Mouse (Mus musculus) stomach, embryonic 14.5 days (tissue): Measurements from ENCODE around the gene Sh3yl1. TPM values are rescaled to one million over a fixed set of nuclear protein-coding genes. Genes with fewer than 3 reads are reported as not detected.
A peak's percentile ranks its signal among the peaks of the same experiment; 100 is the strongest.

ENCODE experiments used
- ATAC-seq: fragments of 200-750 bp; cut with Nextera tagmentation; 2 replicates; pipeline ENCODE4 v1.8.0; 2017; ENCODE audit warnings: low read depth, moderate TSS enrichment; ENCODE audit not compliant: insufficient number of reproducible peaks, insufficient read depth, low FRiP score
- H3K27ac ChIP-seq: fragments of 300-500 bp; sonication (generic); 2 replicates; pipeline ENCODE4 v1.5.1; 2014; ENCODE audit warnings: mild to moderate bottlenecking, low read length, moderate library complexity, mixed read lengths
- H3K27me3 ChIP-seq: fragments of 300-500 bp; sonication (generic); 2 replicates; pipeline ENCODE4 v1.6.1; 2014; ENCODE audit warnings: low read length, control low read depth, mixed read lengths; ENCODE audit not compliant: control insufficient read depth, insufficient read depth
- H3K36me3 ChIP-seq: fragments of 300-500 bp; sonication (generic); 2 replicates; pipeline ENCODE4 v1.6.1; 2014; ENCODE audit warnings: mild to moderate bottlenecking, control low read depth, low read length, moderate library complexity, mixed read lengths; ENCODE audit not compliant: control insufficient read depth, insufficient read depth
- H3K4me1 ChIP-seq: fragments of 300-500 bp; sonication (generic); 2 replicates; pipeline ENCODE4 v1.6.1; 2014; ENCODE audit warnings: low read length, control low read depth, mixed read lengths; ENCODE audit not compliant: control insufficient read depth, insufficient read depth
- H3K4me2 ChIP-seq: fragments of 300-500 bp; sonication (generic); replicated peaks from 2 replicates; pipeline ENCODE4 v1.6.1; 2014; ENCODE audit warnings: low read depth, low read length, control low read depth
- H3K4me3 ChIP-seq: fragments of 300-500 bp; sonication (generic); 2 replicates; pipeline ENCODE4 v1.5.1; 2014; ENCODE audit warnings: low read depth, low read length, control low read depth
- H3K9ac ChIP-seq: fragments of 300-500 bp; sonication (generic); replicated peaks from 2 replicates; pipeline ENCODE4 v1.6.1; 2014; ENCODE audit warnings: low read depth, mild to moderate bottlenecking, control low read depth, low read length, moderate library complexity, mixed read lengths
- H3K9me3 ChIP-seq: fragments of 300-500 bp; sonication (generic); 2 replicates; pipeline ENCODE4 v1.6.1; 2016; ENCODE audit warnings: low read depth, low read length, control low read depth; ENCODE audit not compliant: control insufficient read depth
- WGBS: fragments of 180-500 bp; shearing (Covaris S2); extraction: QIAGEN DNeasy Blood & Tissue Kit; methylation state at CpG from one replicate; pipeline ENCODE4 v1.1.7; 2014; 5-methylcytosine and 5-hydroxymethylcytosine counted together
- polyA plus RNA-seq: library from polyadenylated mRNA; unstranded; fragments of >200 nt; fragmentation: Nextera tagmentation; extraction: Ambion mirVana; gene quantifications from 2 replicates; pipeline ENCODE4 v1.2.1, GENCODE M21; 2014

The Sh3yl1 gene
- 23.4 and 24.2 TPM in 2 replicates for polyA plus RNA-seq

- Histone ChIP-seq H3K27ac (peak within 1 kb of the TSS; percentile 55), H3K4me2 (peak within 1 kb of the TSS; percentile 83), H3K4me3 (peak within 1 kb of the TSS; percentile 70), H3K9ac (peak within 1 kb of the TSS; percentile 87), H3K36me3 (no peaks in the 10 kb centered on the region; the same call in 1 of the 2 replicates), H3K4me1 (peaks cover 6% of the 10 kb centered on the region; the same call in 1 of the 2 replicates), H3K9me3 (no peaks in the 10 kb centered on the region), H3K27me3 (no peaks in the 10 kb centered on the region)
- WGBS, result under 1% methylated on average over 52 of the region's 52 CpGs
- ATAC-seq, result peak; percentile 97
Observed at GRCm38 (mm10) chr12:30911261-30912047, at the start of gene Sh3yl1, which contains the start of gene Acp1. TSS of gene Sh3yl1 (plus strand) at chr12:30911668. TSS of gene Acp1 (minus strand) at chr12:30911589.

DNA sequence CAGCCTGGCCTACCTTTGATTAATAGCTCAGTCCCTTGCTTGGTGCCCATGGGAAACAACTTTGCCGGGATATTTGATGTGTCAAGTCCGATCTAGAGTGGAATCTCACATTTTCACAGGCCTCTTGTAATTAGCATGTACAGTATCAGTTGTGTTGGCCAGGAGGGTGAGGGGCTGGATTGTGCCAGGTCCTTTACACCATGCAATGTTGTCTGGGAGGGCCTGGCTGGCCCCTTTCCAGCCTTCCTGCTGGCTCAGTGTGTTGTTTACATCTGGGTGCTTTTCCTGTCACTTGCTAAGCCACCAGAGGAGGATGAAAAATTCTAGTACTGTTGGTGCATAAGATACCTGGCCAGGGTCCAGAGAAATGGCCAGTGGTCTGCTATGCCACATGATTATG, 47.1 kb upstream of the Sh3yl1 start:
- Histone ChIP-seq H3K27ac (no peak overlapping the region), H3K4me3 (no peak overlapping the region), H3K27me3 (no peaks in the 10 kb centered on the region), H3K9ac (no peak overlapping the region), H3K9me3 (no peaks in the 10 kb centered on the region), H3K36me3 (no peaks in the 10 kb centered on the region), H3K4me2 (no peak overlapping the region), H3K4me1 (no peaks in the 10 kb centered on the region)
- WGBS, result 44% methylated on average over 2 of the region's 2 CpGs
- ATAC-seq, result no peak

GRCm38 (mm10) chr12:30865781-30866180, 45.7 kb upstream of the Sh3yl1 start:
- ATAC-seq, result no peak
- H3K9ac ChIP-seq, result no peak overlapping the region
- H3K4me1 ChIP-seq, result no peaks in the 10 kb centered on the region
- H3K4me3 ChIP-seq, result no peak overlapping the region
- no peak overlapping the region for H3K27ac ChIP-seq
- H3K36me3 ChIP-seq, result no peaks in the 10 kb centered on the region
- no peaks in the 10 kb centered on the region for H3K27me3 ChIP-seq
- H3K9me3 ChIP-seq, result no peaks in the 10 kb centered on the region
- 66% methylated on average over 4 of the region's 4 CpGs for WGBS
- H3K4me2 ChIP-seq, result no peak overlapping the region

DNA sequence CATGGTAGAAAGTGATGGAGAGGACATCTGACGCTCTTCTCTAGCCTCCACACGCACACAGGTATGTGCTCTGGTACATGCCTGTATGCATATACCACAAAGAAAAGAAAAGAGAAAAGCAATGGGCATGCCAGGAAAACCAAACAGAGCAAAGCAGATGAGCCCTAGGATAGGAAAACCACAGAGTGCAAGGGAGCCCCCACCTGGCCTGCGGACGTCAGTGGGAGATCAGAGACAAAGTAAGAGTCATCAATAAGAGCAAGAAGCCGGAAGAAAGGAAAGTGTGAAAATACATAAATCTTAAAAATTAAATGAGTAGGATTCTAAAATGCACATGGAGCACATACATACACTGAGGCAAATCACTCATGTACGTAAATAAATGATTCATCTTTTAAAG, 32.0 kb upstream of the Sh3yl1 start:
- no peak overlapping the region for H3K27ac ChIP-seq
- peaks cover 21% of the 10 kb centered on the region for H3K27me3 ChIP-seq
- H3K4me2 ChIP-seq, result no peak overlapping the region
- ATAC-seq, result no peak
- peaks cover 3% of the 10 kb centered on the region; the same call in 1 of the 2 replicates for H3K4me1 ChIP-seq
- H3K4me3 ChIP-seq, result no peak overlapping the region
- H3K9me3 ChIP-seq, result no peaks in the 10 kb centered on the region
- no peak overlapping the region for H3K9ac ChIP-seq
- H3K36me3 ChIP-seq, result no peaks in the 10 kb centered on the region
- WGBS, result 68% methylated on average over 6 of the region's 6 CpGs

DNA sequence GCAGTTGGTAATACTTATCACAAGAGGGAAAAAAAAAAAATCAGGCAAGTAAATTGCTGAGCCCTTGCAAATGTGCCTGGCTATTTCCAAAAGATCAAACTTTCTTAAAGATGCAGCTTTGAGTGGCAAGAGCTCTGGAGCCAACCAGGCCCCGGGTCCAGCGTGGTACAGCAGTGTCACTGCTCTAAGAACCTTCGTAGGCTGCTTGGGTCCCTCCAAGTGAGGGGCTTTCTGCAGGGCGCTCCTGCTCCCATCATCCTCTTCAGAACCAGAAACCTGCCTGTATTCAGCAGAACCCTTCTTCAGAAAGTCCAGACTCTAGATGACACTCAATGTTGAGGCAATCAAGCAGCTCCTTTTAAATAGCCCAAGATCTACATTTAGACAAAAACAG, 27.9 kb upstream of the Sh3yl1 start:
- Histone ChIP-seq H3K27me3 (peaks cover 37% of the 10 kb centered on the region), H3K27ac (no peak overlapping the region), H3K9me3 (no peaks in the 10 kb centered on the region), H3K36me3 (no peaks in the 10 kb centered on the region), H3K4me3 (peak overlapping the region; percentile 44), H3K9ac (no peak overlapping the region), H3K4me1 (peaks cover 6% of the 10 kb centered on the region; the same call in 1 of the 2 replicates), H3K4me2 (peak overlapping the region; percentile 91)
- no peak for ATAC-seq
- 24% methylated on average over 4 of the region's 4 CpGs for WGBS

DNA sequence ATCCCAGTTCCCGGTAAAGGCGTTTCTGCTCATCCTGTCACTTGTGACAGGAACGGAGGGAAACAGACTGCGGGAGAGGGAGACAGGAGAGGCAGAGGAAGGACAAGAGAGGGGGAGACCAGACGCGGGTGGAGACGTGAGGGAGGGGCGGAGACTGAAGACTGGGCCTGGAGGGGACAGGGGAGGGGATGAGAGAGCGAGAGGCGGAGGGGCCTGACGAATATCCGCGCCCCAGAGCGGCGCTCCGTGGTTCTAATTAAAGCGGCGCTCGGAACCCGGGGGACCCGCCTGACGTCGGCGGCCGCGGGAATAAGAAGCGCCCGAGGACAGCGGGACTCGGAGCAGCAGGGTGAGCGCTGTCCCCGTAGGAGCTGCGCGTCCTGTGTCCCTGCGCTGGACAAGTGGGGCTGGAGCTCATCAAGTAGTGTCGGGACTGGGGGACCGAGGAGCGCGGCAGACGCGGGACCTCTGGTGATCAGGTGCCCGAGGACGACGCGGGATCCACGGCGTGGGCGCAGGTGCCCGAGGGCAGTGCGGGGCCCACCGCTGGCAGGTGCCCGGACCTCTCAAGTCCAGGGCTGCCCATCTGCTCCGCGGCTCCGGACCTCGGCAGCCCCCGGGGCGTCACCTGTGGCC, 27.4 kb upstream of the Sh3yl1 start, which contains the start of gene Alkal2:
Alkal2 (plus strand) TSS at position 337 of the 636 bp plus-strand sequence.
- Histone ChIP-seq H3K9ac (no peak within 1 kb of the TSS; the same call in 1 of the 2 replicates), H3K4me2 (peak within 1 kb of the TSS; percentile 91), H3K36me3 (no peaks in the 10 kb centered on the region), H3K4me3 (peak within 1 kb of the TSS; percentile 44), H3K27me3 (peaks cover 37% of the 10 kb centered on the region), H3K27ac (no peak within 1 kb of the TSS), H3K4me1 (peaks cover 6% of the 10 kb centered on the region; the same call in 1 of the 2 replicates), H3K9me3 (no peaks in the 10 kb centered on the region)
- WGBS, result under 1% methylated on average over 58 of the region's 58 CpGs
- peak; percentile 53; the same call in 1 of the 2 replicates for ATAC-seq

GRCm38 (mm10) chr12:30884622-30885230, 26.7 kb upstream of the Sh3yl1 start:
- peak overlapping the region; percentile 44 for H3K4me3 ChIP-seq
- no peak overlapping the region for H3K9ac ChIP-seq
- peaks cover 6% of the 10 kb centered on the region; the same call in 1 of the 2 replicates for H3K4me1 ChIP-seq
- H3K36me3 ChIP-seq, result no peaks in the 10 kb centered on the region
- no peak overlapping the region for H3K27ac ChIP-seq
- H3K4me2 ChIP-seq, result peak overlapping the region; percentile 91
- peaks cover 37% of the 10 kb centered on the region for H3K27me3 ChIP-seq
- ATAC-seq, result peak; percentile 63; the same call in 1 of the 2 replicates
- H3K9me3 ChIP-seq, result no peaks in the 10 kb centered on the region
- WGBS, result 8% methylated on average over 39 of the region's 39 CpGs

GRCm38 (mm10) chr12:30885891-30886290, 25.6 kb upstream of the Sh3yl1 start:
- H3K9me3 ChIP-seq, result no peaks in the 10 kb centered on the region
- no peak overlapping the region for H3K4me3 ChIP-seq
- H3K27ac ChIP-seq, result no peak overlapping the region
- H3K36me3 ChIP-seq, result no peaks in the 10 kb centered on the region
- ATAC-seq, result no peak
- H3K9ac ChIP-seq, result no peak overlapping the region
- WGBS, result 70% methylated on average over 6 of the region's 6 CpGs
- peaks cover 37% of the 10 kb centered on the region for H3K27me3 ChIP-seq
- H3K4me1 ChIP-seq, result peaks cover 6% of the 10 kb centered on the region; the same call in 1 of the 2 replicates
- H3K4me2 ChIP-seq, result no peak overlapping the region
